Mouse (Mus musculus) forebrain, embryonic 12.5 days (tissue): Measurements from ENCODE around the gene Sppl2b. TPM values are rescaled to one million over a fixed set of nuclear protein-coding genes. Genes with fewer than 3 reads are reported as not detected.
A peak's percentile ranks its signal among the peaks of the same experiment; 100 is the strongest.

Experiments
- ATAC-seq: fragments of 200-750 bp; cut with Nextera tagmentation; 2 replicates; pipeline ENCODE4 v1.8.0; 2017; ENCODE audit warnings: moderate TSS enrichment; ENCODE audit not compliant: low FRiP score
- H3K27ac ChIP-seq: fragments of 300-500 bp; sonication (generic); 2 replicates; pipeline ENCODE4 v1.5.1; 2016; ENCODE audit warnings: mild to moderate bottlenecking
- H3K27me3 ChIP-seq: fragments of 300-500 bp; sonication (generic); 2 replicates; pipeline ENCODE4 v1.6.1; 2016; ENCODE audit warnings: mild to moderate bottlenecking
- H3K36me3 ChIP-seq: fragments of 300-500 bp; sonication (generic); replicated peaks from 2 replicates; pipeline ENCODE4 v1.6.1; 2016; ENCODE audit warnings: mild to moderate bottlenecking
- H3K4me1 ChIP-seq: fragments of 300-500 bp; sonication (generic); 2 replicates; pipeline ENCODE4 v1.6.1; 2016
- H3K4me2 ChIP-seq: fragments of 300-500 bp; sonication (generic); 2 replicates; pipeline ENCODE4 v1.6.1; 2016; ENCODE audit warnings: mild to moderate bottlenecking, moderate library complexity
- H3K4me3 ChIP-seq: fragments of 300-500 bp; sonication (generic); replicated peaks from 2 replicates; pipeline ENCODE4 v1.5.1; 2016; ENCODE audit warnings: mild to moderate bottlenecking
- H3K9ac ChIP-seq: fragments of 300-500 bp; sonication (generic); 2 replicates; pipeline ENCODE4 v1.6.1; 2016; ENCODE audit warnings: mild to moderate bottlenecking
- H3K9me3 ChIP-seq: fragments of 300-500 bp; sonication (generic); 2 replicates; pipeline ENCODE4 v1.6.1; 2016
- WGBS: fragments of 180-500 bp; shearing (Covaris S2); methylation state at CpG from one replicate; pipeline ENCODE4 v1.1.7; 2016; 5-methylcytosine and 5-hydroxymethylcytosine counted together
- polyA plus RNA-seq: library from polyadenylated mRNA; unstranded; fragments of >200 nt; fragmentation: Nextera tagmentation; extraction: Ambion mirVana; gene quantifications from 2 replicates; pipeline ENCODE4 v1.2.1, GENCODE M21; 2016

Gene Sppl2b
- polyA plus RNA-seq, 1 experiment from 2014 or later: 43.3 TPM

GRCm38 (mm10) chr10:80896581-80897485 is 41.8 kb downstream of the Sppl2b start:
- H3K4me1 ChIP-seq: peaks cover 27% of the 10 kb centered on the region
- ATAC-seq: no peak
- H3K4me2 ChIP-seq: no peak overlapping the region
- H3K27ac ChIP-seq: no peak overlapping the region
- no peaks in the 10 kb centered on the region for H3K27me3 ChIP-seq
- no peak overlapping the region for H3K4me3 ChIP-seq
- H3K9ac ChIP-seq: no peak overlapping the region
- peaks cover 14% of the 10 kb centered on the region for H3K36me3 ChIP-seq
- 72% methylated on average over 24 of the region's 24 CpGs for WGBS
- H3K9me3 ChIP-seq: 0 out of 2 replicates have a peak, but pooled peaks cover 3% of the 10 kb centered on the region

- Histone ChIP-seq H3K27ac (peak overlapping the region; percentile 20; the same call in 1 of the 2 replicates), H3K9ac (0 out of 2 replicates have a peak overlapping the region, but pooled peaks have one; percentile 5), H3K4me3 (no peak overlapping the region), H3K27me3 (no peaks in the 10 kb centered on the region), H3K4me2 (no peak overlapping the region), H3K36me3 (peaks cover 25% of the 10 kb centered on the region), H3K4me1 (peaks cover 27% of the 10 kb centered on the region), H3K9me3 (no peaks in the 10 kb centered on the region)
- ATAC-seq: no peak
- 36% methylated on average over 41 of the region's 41 CpGs for WGBS
Measured at GRCm38 (mm10) chr10:80897861-80898510, 42.9 kb downstream of the Sppl2b start.

GRCm38 (mm10) chr10:80899074-80899473 is 44.0 kb downstream of the Sppl2b start:
- ATAC-seq: no peak

GRCm38 (mm10) chr10:80899591-80900317 is 44.7 kb downstream of the Sppl2b start:
- peaks cover 27% of the 10 kb centered on the region for H3K4me1 ChIP-seq
- H3K27me3 ChIP-seq: no peaks in the 10 kb centered on the region
- H3K9ac ChIP-seq: peak overlapping the region; percentile 76
- H3K36me3 ChIP-seq: peaks cover 43% of the 10 kb centered on the region
- ATAC-seq: no peak
- 18% methylated on average over 25 of the region's 25 CpGs for WGBS
- H3K4me3 ChIP-seq: peak overlapping the region; percentile 84
- H3K27ac ChIP-seq: peak overlapping the region; percentile 86
- H3K9me3 ChIP-seq: no peaks in the 10 kb centered on the region
- H3K4me2 ChIP-seq: peak overlapping the region; percentile 94

More at GRCm38 (mm10) chr10:80899074-80899473, 44.0 kb downstream of the Sppl2b start:
- Histone ChIP-seq H3K9me3 (no peaks in the 10 kb centered on the region), H3K4me2 (peak overlapping the region; percentile 94), H3K27ac (no peak overlapping the region), H3K27me3 (no peaks in the 10 kb centered on the region), H3K4me1 (peaks cover 27% of the 10 kb centered on the region), H3K36me3 (peaks cover 36% of the 10 kb centered on the region), H3K4me3 (no peak overlapping the region), H3K9ac (no peak overlapping the region; the same call in 1 of the 2 replicates)
- WGBS: 87% methylated on average over 8 of the region's 8 CpGs

GRCm38 (mm10) chr10:80900318-80901247 is 45.5 kb downstream of the Sppl2b start, which contains the start of gene Timm13:
Gene Timm13 (minus strand): TSS chr10:80900969.
- peak within 1 kb of the TSS; percentile 76 for H3K9ac ChIP-seq
- ATAC-seq: peak; percentile 95
- peak within 1 kb of the TSS; percentile 84 for H3K4me3 ChIP-seq
- peaks cover 27% of the 10 kb centered on the region for H3K4me1 ChIP-seq
- no peaks in the 10 kb centered on the region for H3K27me3 ChIP-seq
- H3K4me2 ChIP-seq: peak within 1 kb of the TSS; percentile 94
- peaks cover 51% of the 10 kb centered on the region for H3K36me3 ChIP-seq
- peak within 1 kb of the TSS; percentile 86 for H3K27ac ChIP-seq
- WGBS: under 1% methylated on average over 72 of the region's 72 CpGs
- no peaks in the 10 kb centered on the region for H3K9me3 ChIP-seq

- Histone ChIP-seq H3K4me3 (peak overlapping the region; percentile 84), H3K4me1 (peaks cover 27% of the 10 kb centered on the region), H3K36me3 (peaks cover 62% of the 10 kb centered on the region), H3K9me3 (no peaks in the 10 kb centered on the region), H3K27me3 (no peaks in the 10 kb centered on the region), H3K4me2 (peak overlapping the region; percentile 25), H3K9ac (0 out of 2 replicates have a peak overlapping the region, but pooled peaks have one; percentile 21), H3K27ac (peak overlapping the region; percentile 67)
- 90% methylated on average over 19 of the region's 19 CpGs for WGBS
- ATAC-seq: no peak
Measured at GRCm38 (mm10) chr10:80901409-80902272, 46.6 kb downstream of the Sppl2b start.

- ATAC-seq: no peak
- Histone ChIP-seq H3K4me3 (no peak overlapping the region), H3K4me1 (peaks cover 27% of the 10 kb centered on the region), H3K9ac (no peak overlapping the region), H3K27ac (no peak overlapping the region), H3K27me3 (no peaks in the 10 kb centered on the region), H3K36me3 (peaks cover 68% of the 10 kb centered on the region), H3K4me2 (no peak overlapping the region), H3K9me3 (no peaks in the 10 kb centered on the region)
- 92% methylated on average over 9 of the region's 9 CpGs for WGBS
Measured at GRCm38 (mm10) chr10:80902273-80902940, 47.3 kb downstream of the Sppl2b start.

- Histone ChIP-seq H3K27me3 (no peaks in the 10 kb centered on the region), H3K27ac (no peak overlapping the region), H3K9me3 (no peaks in the 10 kb centered on the region), H3K9ac (no peak overlapping the region), H3K36me3 (peaks cover 76% of the 10 kb centered on the region), H3K4me2 (no peak overlapping the region), H3K4me3 (no peak overlapping the region), H3K4me1 (peaks cover 21% of the 10 kb centered on the region)
- WGBS: 94% methylated on average over 10 of the region's 10 CpGs
- no peak for ATAC-seq
Measured at GRCm38 (mm10) chr10:80903282-80903681, 48.2 kb downstream of the Sppl2b start.

GRCm38 (mm10) chr10:80904004-80904693 is 49.1 kb downstream of the Sppl2b start:
- WGBS: 91% methylated on average over 28 of the region's 28 CpGs
- Histone ChIP-seq H3K9me3 (no peaks in the 10 kb centered on the region), H3K4me2 (no peak overlapping the region), H3K4me3 (no peak overlapping the region), H3K4me1 (peaks cover 13% of the 10 kb centered on the region), H3K27ac (no peak overlapping the region), H3K9ac (no peak overlapping the region), H3K27me3 (no peaks in the 10 kb centered on the region), H3K36me3 (peaks cover 76% of the 10 kb centered on the region)
- no peak for ATAC-seq

GRCm38 (mm10) chr10:80904709-80905108 is 49.6 kb downstream of the Sppl2b start:
- peaks cover 81% of the 10 kb centered on the region for H3K36me3 ChIP-seq
- WGBS: 91% methylated on average over 11 of the region's 11 CpGs
- no peak overlapping the region for H3K9ac ChIP-seq
- no peak overlapping the region for H3K4me3 ChIP-seq
- H3K9me3 ChIP-seq: no peaks in the 10 kb centered on the region
- H3K4me2 ChIP-seq: no peak overlapping the region
- peaks cover 8% of the 10 kb centered on the region for H3K4me1 ChIP-seq
- ATAC-seq: no peak
- H3K27ac ChIP-seq: no peak overlapping the region
- H3K27me3 ChIP-seq: no peaks in the 10 kb centered on the region
